Mouse (Mus musculus) 3134 (cell line): ENCODE measurements around the gene Rpl36al.
A peak's percentile ranks its signal among the peaks of the same experiment; 100 is the strongest.
"Not testable (repeated sequence)": the region's sequence is repeated elsewhere in the genome, so short reads cannot be mapped to it uniquely, and the experiment has no call there.

Experiments used
- DNase-seq: peaks from one replicate; pipeline ENCODE4 v3.0.0-alpha.2; 2011; ENCODE audit warnings: low spot score; ENCODE audit not compliant: insufficient read length; ENCODE audit errors: extremely low read depth

The Rpl36al gene

DNA sequence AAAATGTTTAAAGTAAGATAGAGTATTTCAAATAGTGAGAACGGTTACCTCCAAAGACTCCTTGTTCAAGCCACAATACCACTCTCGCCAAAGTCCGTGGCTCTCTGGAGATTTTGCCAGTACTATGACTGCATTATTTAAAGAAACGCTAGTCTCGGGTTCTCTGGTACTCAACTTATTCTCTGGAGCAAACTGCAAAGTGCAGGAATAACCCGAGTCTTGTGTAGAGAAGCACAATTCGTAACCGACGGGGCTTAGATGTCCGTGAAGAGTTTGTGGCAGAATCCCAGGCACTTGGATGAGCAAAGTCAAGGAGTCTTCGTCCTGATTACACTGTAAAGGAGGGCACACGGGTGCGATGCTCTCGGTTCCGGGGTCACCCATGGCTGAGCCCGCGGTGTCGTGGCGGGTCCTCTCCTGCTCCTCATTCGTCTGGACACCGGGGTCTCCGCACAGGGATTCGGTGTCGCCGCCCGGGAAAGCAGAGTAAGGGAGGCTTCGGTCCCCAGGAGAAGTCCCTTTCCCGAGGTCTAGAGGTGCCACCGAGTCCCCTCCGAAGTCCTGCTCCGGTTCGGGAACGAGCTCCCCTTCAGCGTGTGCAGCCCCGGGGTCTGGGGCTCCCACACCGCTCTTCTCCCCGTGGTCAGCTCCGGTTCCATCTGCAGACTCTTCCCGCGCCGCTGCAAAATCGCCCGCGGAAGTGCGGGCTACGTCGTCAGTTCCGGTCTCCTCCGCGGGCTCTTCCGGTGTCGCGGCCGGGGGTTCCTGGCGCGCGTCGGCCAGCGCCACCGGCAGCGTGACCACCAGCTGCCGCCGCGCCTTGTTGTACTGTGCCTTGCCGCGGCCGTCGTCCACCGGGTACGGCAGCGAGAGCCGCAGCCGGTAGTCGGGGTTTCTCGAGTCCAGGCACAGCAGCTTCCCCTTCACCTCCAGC is 12.8 kb upstream of the Rpl36al start, which contains the start of gene Gm49383:
Gene Gm49383 (minus strand): TSS at position 661 of the 934 bp plus-strand sequence.
- peak; percentile 85 for DNase-seq

DNA sequence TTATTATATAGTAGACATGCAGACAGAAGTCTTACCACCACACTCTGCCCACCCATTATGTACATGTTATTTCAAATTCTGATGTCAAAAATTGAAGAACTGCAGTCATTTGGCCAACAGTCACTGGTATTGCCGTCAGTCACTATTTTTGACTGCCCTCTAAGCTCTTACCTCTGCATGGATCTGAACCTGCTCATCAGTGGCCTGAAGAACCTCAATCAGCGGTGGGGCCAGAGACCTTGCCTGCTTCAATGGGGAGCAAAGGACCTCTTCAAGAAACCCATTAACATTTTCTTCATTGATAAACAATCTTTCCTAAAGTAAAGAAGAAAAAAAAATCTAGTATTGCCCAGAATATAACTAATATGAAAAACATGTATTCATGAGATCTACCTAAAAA is 8.8 kb upstream of the Rpl36al start:
- no peak for DNase-seq

DNA sequence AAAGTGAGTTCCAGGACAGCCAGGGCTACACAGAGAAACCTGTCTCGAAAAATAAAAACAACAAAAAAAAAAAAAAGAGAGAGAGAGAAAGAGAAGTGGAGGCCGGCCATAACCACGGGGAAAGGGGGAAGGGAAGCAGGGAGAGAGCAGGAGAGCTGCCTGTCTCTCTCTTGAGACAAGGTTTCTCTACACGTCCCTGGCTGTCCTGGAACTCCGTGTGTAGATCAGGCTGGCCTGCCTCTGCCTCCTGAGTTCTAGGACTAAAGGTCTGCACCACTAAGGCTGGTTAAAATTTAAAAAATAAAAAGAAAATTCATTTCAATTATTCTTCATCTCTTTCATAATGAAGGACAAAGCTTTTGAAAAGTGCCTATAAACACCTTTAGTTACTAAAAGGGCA is 7.5 kb upstream of the Rpl36al start:
- no peak for DNase-seq

DNA sequence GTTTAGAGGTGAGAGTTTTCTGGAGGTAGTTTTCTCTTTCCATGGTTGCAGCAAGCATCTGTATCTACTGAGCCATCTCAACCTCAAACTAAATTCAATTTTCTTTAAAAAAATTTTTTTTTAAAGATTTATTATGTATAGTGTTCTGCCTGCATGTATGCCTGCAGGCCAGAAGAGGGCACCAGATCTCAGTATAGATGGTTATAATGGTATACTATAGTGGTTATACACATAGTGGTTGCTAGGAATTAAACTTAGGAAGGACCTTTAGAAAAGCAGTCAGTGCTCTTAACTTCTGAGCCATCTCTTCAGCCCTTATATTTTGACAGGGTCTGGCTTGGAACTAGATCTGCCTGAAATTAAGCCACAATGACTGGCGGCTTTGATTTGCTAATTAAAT is 6.6 kb upstream of the Rpl36al start:
- no peak for DNase-seq

DNA sequence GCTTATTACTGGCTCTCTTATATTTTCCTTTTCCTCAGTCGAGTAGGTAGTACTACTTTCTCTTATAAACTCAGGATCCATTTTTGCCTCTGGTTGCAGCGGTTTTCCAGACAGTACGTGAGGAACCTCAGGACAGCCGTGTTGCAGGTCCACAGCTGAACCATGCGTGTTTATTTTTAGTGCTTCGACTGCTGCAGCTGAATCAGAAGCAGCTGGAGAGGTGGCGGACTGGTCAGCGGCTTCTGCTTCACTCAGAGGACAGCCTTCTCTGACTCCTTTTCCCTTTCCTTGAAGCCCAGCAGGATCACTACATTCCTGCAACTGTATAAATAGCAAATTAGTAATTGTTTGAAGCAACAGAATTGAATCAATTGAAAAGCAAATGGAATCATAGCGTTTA is 6.2 kb upstream of the Rpl36al start:
- DNase-seq, result no peak

DNA sequence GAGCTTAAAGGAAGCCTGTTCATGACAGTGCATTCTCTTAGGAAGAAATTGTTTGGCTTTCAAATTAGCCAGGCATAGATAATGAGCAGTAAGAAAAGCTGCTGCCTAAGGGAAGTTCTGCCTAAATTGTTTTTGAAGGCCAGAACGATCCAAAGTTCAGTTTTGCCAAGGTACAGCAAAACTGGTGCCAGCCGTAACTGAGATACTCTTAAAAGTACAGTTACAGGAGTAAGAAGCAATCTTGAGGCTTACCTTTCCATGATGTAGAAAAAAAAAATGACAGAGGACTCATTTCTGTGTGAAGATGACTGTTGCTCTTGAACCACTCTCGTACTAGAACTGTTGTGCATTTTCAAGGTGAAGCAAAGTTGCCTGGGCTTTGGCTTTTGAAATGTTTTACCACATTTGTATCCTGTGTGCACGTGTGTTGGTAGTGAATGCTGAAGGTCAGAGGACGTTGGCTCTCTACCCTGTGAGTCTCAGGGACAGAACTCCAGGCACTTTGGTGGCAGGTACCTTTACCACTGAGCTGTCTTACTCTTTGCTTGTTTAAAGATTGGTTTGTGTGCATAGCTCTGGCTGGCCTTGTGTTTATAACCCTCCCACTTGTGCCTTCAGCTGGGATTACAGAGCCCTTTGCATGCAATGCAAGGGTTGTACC is 3.1 kb upstream of the Rpl36al start:
- no peak for DNase-seq

DNA sequence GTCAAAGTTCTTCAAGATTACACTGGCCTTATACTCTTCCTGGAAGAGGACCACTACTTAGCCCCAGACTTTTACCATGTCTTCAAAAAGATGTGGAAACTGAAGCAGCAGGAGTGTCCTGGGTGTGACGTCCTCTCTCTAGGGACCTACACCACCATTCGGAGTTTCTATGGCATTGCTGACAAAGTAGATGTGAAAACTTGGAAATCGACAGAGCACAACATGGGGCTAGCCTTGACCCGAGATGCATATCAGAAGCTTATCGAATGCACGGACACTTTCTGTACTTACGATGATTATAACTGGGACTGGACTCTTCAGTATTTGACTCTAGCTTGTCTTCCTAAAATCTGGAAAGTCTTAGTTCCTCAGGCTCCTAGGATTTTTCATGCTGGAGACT is 1.5 kb upstream of the Rpl36al start:
- no peak for DNase-seq

DNA sequence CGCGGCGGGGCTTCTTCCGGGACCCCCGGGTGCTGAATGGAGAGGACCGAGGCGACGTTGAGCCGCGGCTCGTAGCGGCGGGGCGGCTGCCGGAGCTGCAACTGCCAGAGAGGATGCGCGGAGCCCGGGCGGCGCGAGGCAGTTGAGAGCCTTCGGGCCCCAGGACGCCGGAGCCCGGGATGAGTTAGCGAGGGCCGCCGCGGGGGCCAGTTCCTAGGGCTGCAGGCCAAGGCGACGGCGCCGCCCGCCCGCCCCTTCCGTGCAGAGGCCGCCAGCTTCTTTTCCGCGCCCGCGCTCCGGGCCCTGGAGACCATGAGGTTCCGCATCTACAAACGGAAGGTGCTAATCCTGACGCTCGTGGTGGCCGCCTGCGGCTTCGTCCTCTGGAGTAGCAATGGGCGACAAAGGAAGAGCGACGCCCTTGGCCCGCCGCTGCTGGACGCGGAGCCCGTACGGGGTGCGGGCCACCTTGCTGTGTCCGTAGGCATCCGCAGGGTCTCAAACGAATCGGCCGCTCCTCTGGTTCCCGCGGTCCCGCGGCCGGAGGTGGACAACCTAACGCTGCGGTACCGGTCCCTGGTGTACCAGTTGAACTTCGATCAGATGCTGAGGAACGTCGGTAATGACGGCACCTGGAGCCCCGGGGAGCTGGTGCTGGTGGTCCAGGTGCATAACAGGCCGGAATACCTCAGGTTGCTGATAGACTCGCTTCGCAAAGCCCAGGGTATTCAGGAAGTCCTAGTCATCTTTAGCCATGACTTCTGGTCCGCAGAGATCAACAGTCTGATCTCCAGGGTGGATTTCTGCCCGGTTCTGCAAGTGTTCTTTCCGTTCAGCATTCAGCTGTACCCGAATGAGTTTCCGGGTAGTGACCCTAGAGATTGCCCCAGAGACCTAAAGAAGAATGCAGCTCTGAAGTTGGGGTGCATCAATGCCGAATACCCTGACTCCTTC is 736 bp upstream of the Rpl36al start:
- DNase-seq, result peak; percentile 68

DNA sequence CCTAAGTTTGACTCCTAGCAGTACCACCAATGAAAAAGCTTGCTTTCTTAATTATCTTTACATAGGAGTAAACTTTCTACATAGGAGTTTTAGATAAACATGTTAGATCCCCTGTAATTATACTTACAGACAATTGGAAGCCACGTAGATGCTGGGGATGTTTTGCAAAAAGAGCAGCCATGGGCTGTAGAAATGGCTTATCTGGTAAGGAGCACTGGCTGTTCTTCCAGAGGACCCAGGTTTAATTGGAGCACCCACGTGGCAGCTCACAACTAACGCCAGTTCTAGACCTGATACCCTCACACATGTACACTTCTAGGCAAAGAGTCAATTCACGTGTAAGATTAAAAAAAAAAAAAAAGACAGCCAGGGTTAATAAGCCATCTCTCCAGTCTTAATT is 2.1 kb downstream of the Rpl36al start:
- no peak for DNase-seq

DNA sequence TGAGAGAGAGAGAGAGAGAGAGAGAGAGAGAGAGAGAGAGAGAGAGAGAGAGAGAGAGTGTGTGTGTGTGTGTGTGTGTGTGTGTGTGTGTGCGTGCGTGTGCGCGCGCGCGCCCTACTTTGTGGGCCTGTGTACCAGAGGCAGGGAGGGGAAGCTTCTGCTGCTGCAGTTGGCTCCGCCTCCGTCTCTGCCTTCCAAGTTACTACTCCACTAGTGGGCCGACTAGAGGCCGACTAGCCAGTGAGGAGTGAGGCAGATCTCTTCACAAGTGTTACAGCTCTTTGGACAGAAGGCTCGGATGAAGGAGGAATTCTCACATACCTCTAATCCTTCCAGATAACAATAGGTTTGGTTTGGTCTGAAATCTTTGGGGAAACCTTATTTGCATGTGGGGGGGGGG is 4.5 kb downstream of the Rpl36al start:
- DNase-seq, result no peak

DNA sequence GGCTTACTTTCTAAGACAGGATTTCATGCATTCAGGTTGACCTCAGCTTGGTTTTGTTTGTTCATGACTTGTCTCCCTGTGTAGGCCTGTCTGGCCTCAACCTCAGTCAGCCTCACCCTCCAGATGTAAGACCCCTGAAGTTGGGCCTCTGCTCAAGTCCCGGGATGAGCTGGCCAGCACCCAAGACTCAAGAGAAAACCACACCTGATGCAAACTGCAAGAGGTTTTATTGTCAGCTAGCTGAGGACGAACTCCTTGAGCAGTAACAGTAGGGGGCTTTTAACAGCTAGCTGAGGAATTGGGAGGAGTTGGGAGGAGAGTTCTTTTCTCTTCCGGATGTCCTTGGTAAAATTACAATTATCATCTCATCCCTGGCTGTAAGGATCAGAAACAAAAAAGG is 6.4 kb downstream of the Rpl36al start:
- DNase-seq, result no peak

DNA sequence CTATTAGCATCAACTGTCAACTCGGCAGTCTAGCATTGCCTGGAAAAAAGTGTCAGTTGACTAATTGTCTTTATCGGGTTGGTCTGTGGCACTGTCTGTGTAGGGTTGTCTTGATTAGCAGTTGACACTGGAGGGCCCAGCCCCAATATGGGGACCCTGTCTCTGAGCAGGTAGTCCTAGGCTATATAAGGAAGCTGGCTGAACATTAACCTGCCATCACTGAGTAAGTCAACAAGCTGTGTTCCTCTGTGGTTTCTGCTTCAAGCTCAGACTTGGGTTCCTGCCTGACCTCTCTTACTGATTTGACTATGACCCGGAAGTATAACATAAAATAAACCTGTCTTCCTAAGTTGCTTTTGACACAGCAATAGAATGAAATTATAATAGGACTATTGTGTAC is 7.9 kb downstream of the Rpl36al start:
- DNase-seq, result no peak

DNA sequence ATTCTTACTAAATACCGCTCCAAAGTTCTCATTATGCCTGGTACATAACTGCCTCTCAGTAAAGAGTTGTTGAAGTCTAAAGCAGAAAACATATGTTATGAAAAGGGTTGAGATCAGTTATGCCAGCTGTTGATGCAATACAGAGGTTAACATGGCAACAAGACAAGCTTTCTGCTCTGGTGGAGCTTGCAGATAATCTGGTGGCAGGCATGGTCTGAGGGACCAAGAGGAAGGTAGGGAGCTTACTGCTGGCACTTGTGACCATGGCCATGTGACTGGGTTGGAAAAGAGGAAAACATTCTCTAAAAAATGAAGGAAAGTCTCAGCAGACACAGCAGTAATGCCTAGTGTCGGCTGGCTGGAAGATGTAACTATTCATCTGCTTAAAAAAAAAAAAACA is 12.6 kb downstream of the Rpl36al start:
- no peak for DNase-seq

DNA sequence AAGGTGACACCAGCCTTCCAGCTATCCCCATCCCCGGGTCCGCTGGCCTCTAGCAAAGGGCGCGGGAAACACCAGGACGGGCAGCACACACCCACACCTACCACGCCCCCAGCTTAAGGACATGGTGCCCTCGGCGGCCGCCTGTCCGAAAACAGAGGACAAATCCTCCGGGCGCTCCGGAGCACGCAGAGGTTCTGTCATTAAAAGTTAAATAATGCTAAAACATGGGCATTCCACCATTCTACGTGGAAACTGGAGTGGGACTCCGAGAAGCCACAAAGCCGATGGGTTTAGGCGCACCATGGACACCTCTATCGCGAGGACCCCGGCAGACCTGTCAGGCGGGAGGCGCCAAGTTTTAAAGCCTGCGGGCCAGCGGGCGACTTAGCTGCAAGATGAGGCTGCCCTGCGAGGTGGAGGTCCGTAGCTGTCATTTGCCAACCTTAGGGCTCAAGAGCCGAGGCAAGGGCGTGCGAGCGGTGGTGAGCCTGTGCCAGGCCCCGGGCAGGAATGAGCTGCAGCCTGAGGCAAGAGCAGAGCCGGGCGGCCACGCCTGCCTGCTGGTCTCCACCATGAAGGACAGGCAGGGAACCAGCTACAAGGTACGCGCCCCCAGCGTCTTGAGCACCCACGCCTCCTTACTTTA is 15.3 kb downstream of the Rpl36al start, which contains the start of gene Lrr1:
Gene Lrr1 (plus strand): TSS at position 354 of the 646 bp plus-strand sequence.
- DNase-seq, result peak; percentile 94

DNA sequence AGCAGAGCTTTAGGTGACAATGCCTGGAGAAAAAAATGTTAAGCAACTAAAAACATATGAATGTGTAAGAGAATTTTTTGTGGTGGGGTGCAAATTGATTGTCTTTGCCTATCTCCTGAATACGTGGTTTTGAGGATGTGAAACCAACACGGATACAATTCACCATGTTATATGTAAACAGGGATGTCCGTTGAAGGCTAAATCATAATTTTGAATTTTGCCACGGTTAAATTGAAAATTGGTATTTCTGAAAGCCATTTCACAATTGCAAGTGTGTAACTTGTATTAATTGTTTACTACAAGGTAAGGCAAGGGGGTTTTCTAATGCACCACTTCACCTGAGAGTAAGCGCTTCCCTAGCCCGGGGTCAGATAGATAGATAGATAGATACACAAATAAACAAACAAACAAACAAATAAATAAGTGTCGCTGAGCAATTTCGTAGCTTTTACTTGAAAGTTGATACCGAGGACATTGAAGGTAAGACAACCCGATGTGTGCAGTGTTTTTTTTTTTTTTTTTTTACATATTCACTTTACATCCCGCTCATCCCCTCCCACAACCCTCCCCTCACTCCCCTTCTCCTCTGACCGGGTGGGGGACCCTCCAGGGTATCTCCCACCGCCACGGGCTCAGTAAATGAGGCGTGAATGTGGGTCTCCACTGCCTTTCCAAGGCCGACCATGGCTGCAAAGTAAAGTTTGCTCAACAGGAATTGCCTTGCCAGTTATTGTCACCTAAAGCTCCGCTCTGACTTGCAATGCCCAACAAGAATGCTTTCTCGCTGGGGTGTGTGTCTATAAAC is 16.0 kb downstream of the Rpl36al start:
- DNase-seq, result no peak

DNA sequence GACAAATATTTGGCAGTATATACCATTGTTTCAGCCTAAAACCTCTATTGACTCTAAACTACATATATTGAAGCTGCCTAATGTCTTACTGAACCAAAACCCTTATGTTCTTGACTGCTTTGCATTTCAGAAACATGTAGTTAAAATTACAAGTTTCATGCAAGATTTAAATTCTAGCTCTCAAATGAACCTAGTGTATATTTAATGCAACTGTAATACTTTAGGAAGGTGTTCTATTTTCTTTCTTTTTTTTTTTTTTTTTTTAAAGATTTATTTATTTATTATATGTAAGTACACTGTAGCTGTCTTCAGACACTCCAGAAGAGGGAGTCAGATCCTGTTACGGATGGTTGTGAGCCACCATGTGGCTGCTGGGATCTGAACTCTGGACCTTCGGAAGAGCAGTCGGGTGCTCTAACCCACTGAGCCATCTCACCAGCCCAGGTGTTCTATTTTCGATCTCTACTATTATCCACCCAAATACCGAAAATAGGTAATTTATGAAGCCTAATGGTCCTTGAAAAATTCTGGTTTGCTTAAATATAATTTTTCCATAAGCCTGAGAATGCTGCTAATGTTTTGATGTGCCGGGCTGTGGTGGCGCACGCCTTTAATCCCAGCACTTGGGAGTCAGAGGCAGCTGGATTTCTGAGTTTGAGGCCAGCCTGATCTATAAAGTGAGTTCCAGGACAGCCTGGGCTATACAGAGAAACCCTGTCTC is 16.9 kb downstream of the Rpl36al start:
- not testable (repeated sequence) for DNase-seq

DNA sequence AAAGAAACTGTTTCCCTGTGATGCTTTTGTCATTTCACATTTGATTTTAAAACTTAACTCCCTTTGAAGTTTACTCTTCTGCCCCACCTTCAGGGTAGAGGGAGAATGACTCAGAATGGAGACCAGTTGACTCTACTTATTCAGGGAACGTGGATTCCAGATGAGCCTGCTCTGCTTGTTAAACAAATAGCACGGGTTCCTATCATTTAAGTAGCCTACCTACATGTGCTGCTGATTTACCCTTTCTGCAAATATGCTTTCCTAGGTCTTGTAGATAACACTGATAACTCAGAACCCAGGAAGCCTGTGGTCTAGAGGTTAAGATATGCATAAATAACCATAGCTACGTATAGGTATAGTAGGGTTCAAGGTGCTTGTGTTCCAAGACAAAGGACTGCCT is 19.0 kb downstream of the Rpl36al start:
- no peak for DNase-seq

DNA sequence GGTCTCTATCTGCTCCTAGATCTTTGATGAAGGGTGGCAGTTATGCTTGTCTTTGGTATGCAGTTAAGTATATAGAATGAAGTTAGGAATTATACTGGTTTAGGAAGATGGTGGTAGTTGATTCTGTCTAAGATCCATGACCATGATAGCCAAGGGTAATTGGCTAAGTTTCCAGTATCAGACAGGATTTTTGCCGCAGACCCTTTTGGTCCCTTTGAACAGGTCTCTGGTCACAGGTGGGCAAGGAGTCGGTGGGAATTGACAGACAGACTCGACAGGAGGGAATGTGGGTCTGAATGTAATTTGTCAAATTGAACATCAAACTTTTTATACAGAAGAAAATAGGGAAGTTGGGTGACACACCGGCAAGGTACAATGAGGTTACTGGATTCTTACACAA is 20.3 kb downstream of the Rpl36al start:
- DNase-seq, result not testable (repeated sequence)

DNA sequence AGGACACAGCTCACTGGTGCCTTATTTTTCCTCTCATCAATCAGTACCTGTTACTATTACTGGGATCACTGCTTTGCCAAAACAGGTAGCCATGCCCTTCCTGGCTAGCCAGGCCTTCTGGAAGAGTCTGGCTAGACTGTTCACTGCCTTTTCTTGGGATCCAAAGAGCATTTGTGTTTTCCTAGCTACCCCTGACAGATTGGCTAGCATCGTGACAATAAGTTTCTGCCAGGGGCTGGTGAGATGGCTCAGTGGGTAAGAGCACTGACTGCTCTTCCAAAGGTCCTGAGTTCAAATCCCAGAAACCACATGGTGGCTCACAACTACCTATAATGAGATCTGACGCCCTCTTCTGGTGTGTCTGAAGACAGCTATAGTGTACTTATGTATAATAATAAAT is 23.2 kb downstream of the Rpl36al start:
- DNase-seq, result not testable (repeated sequence)
